Mouse (Mus musculus): ENCODE measurements around the gene Ntn1.

Gene Ntn1

DNA sequence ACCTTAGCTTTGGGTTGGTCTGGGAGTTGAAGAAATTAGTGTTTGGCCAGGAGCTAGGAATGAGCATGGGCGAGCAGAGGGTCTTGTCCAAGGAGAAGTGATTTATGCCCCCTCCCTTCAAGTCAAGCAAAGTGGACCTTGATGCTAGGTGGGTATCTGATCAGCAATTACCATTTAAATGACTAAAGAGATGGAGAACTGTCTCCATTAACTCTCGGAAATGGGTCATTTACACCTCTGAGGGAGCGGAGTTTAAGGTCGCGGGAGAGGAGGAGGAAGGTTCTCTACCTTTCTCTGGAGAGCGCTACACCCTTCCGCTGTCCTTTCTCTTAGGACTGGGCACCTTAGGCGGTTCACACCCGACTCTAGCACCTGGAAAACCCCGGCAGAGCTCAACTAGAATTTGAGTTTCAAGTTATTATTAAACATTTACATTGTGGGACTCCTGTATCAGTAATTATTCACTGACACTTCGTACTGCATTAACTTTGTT, at the start of gene Ntn1:
Gene Ntn1, minus strand, starts transcription at position 97 of the 493 bp plus-strand sequence.
- no peak for DNase-seq (ENCODE audit: low spot score)

DNA sequence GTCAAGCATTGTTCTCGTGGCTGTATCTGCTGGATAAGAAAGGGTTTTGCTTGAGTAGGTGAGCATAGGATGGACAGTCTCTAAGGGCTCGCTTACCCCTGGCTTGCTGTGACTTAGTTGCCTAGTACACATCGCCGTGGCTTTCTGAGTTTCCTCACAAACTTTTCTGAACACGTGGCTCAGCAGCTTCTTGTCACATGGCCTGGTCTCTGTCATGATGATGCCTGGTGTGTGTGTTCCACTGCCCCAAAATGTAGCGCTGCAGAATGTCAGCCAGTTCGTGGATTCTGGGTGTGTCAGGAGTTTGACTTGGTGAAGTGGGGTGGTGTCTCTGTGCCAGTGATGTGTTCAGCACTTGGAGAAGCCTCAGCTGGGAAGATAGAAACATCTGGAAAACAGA, 47.7 kb upstream of the Ntn1 start:
- DNase-seq (ENCODE audit: low spot score) = no peak

DNA sequence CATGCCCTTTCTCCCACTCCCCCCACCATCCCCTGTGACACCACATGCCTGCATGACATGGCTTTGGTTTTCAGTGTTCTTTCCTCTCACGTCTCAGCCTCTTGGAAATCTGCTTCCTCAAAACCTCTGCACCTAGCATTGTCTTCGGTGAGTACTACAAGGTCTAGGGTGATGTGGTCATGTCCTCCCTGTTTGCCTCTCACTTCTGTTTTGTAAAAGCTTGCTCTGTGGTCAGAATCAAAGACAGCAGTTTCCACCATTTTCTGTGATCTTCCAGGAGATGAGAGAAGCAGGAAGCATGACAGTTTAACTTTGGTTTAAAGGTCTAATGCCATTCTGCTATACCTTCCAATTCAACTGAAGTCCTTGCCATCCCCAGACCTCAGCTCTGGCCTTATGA, 46.6 kb upstream of the Ntn1 start:
- no peak for DNase-seq (ENCODE audit: low spot score)

DNA sequence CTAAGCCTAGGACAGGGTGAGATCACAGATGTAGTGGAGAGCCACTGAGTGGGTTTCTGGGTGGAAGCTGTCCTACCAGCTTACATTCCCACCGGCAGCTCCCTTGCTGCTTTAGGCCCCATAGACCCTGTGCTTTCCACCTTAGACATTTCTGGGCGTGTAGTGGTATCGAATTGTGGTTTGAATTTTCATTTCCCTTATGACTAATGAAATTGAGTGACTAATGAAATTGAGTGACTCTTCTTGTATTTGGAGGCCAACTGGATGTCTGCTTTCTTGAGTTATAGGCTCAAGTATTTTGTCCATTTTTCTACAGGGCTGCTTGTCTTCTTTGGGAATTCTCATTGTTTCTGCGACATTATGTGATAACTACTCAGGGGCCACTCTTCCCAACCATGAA, 45.9 kb upstream of the Ntn1 start:
- no peak for DNase-seq (ENCODE audit: low spot score)

DNA sequence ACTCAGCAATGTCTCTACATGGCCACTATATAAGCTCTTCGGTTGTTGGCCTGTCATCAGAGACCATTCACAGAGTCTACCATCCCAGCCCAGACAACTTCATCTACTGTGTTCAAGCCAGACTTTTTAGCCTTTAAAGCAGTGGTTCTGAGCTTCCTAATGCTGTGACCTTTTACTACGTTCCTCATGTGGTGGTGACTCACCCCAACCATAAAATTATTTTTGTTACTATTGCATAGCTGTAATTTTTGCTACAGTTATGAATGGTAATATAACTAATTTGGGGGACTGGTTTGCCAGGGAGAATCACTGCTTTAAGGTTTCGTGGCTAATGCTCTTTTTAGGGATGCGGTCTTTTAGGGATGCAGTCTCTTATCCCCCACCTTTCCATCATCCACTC, 45.3 kb upstream of the Ntn1 start:
- no peak for DNase-seq (ENCODE audit: low spot score)

DNA sequence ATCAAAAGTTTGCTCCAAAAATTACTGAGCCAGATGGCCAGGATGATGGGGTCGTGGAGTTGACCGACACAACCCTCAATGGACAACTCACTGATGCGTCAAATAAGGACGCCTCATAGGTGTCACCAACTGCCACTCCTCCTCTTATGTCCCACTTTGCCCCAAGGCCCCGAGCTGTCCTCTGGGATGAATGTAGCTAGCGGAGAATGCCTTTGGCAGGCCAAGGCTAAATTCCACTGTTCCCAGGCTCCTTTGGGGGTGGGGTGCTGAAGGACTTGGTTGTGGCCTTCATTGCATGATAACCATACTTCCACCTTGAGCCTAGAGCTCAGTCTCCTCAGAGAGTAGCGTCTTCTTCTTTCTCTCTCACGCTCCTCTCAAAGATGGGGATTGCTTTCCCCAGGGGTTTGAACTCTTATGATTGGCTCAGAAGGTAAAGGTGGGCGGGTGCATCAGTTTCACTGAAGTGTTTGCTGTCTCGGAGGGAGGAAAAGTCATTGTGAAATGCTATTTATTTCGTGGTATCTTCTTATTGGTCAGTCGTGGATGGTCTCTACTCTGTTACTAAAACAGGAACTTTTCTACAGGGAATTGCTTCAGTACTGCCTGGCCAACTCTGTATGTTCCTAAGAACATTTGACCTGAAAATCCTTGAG, 42.5 kb upstream of the Ntn1 start:
- DNase-seq (ENCODE audit: low spot score) = no peak

DNA sequence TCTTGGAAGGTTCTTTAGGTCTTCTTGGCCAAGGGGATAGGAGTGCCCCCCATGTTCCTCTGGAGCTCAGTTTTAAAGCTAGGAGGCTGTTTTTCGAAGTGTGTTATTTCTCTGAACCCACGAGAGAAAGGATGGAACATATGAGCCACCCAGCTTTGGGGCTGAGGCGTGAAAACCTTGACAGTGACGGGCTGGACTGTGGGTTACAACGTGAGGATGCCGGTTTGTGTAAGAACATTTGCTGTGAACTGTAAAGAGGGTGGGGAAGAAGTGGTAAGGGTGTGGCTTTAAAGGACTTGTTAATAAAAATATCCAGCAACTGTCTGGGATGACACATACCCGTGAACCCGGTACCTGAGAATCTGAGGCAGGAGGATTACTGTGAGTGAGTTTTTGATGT, 41.7 kb upstream of the Ntn1 start:
- DNase-seq (ENCODE audit: low spot score) = no peak

DNA sequence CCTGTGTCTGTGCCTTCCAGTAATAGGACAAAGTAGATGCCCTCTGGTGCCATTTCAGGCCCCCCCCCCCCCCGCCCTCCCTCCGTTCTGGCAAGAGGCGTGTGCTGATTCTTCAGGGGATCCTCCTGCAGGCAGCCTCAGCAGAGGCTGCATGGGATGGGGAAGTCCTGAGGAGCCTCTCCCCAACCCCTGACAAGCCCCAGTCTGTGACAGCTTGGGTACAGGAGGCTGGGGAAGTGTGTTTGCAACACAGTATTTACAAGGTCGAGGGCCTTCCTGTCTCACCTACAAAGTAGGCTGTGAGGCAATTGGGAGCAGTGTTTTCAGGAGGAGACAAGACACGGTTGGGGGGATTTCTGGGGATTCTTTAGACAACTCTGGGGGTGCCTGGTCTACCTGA, 40.3 kb upstream of the Ntn1 start:
- no peak for DNase-seq (ENCODE audit: low spot score)

DNA sequence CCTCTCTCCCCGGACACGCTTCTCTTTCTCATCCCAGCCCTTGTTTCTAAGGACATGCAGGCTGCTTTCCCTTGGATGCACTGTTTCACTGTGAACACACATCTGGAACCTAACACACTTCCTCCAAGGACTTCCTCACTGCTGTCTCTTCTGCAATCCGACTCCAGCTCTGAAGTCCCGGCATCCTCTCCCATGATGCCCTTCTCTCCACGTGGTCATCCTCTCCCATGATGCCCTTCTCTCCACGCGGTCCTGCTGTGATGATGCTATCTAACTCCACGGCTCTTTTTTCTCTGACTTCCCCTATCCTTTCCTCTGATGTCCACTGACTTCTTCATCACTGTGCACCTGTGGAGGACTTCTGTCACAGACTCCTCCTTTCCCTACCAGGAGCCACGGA, 39.5 kb upstream of the Ntn1 start:
- no peak for DNase-seq (ENCODE audit: low spot score)

DNA sequence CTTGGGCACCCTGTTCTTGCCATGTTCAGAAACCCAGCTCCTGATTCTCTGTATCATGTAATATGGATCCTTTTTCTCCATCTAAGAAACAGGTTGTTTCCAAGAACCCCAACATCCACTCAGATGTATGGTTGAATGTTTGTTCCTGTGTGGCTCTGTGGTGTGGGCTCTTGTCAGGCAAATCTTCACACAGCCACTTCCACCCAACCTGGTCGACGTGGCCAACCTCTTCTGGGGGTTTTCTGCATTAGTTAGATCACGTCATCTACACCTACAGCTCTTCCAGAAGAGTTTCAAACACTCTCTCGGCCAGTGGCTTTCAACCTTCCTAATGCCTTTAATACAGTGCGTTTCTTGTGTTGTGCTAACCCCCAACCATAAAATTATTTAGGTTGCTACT, 35.8 kb upstream of the Ntn1 start:
- DNase-seq (ENCODE audit: low spot score) = no peak

DNA sequence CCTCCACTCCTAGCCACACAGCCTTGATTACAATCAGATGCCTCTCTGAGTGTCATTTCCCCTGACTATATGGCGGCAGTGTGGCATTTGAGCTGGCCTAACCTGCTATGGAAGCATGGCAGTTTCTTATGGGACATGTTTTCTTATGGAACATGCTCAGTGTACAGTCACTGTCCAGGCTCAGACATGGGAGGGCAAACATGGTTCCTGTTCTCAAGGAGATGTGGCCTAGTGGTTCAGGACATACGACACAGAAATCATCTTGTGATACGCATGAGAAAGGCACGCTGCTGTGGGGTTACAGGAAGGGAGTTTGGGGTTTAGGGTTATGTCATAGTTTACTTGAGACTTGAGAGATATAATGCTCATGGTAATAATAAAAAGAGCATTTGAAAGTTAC, 35.0 kb upstream of the Ntn1 start:
- no peak for DNase-seq (ENCODE audit: low spot score)

DNA sequence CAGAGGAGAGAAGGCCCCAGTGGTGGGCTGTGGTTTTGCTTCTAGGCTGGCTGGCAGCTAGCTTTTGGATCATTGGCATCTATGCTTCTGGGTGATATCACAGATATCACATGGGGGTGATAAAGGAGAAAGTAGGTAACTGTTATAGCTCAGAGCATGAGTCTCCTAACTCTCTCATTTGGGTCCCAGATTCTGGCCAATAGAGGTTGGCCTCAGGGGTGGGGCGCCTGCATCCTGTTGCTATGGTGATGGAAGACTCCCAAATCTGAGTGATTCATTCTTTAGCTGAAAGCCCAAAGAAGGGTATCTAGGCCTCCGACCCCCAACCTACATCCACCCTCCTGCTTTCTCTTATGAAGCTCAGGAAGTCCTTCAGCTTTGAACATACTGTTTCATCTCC, 34.1 kb upstream of the Ntn1 start:
- no peak for DNase-seq (ENCODE audit: low spot score)

DNA sequence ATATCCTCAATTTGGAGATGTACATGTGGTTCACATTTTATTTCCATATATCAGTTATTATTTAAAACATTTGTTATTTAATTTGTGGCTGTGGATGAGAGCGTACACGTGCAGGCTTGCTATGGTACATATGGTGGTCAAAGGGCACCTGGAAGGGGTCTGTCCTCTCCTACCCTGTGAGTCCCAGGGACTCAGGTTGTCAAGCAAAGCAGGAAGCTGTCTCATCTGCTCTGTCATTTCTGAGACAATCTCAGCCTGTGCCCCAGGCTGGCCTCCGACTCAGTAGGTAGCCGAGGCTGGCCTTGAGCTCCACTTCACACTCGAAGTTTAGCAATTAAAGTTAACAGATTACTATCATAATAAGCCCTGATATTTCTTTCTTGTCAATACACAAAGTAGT, 32.9 kb upstream of the Ntn1 start:
- no peak for DNase-seq (ENCODE audit: low spot score)

DNA sequence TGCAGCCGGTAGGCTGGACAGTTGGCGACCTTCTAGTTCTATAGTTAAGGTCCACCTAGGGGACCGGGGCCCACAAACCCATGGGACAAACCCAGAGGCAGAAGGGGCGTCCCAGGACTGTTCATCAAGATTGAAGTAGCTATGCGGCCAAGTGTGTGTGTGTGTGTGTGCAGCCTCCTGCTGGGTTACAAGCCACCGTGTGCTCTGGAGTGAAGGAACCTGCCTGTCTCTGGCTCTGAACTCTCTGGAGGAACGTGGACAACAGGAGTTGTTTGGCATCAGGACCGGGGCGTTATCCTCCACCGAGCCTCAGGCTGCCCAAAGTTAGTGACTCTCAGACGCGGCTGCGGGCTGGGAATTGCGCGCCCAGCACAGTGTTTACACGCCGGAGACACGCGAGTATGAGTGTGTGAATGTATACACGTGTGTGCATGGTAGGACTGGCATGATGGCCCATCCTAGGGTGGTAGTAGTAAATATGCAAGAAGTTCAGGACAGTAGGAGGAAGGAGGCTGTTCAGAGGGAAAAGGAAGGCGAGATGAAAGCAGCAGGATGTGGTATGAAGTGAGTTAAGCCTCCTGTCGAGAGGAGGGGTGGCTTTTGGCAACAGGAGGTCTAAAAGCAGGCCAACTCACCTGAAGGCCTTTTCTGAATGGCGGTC, 31.9 kb upstream of the Ntn1 start:
- no peak for DNase-seq (ENCODE audit: low spot score)

DNA sequence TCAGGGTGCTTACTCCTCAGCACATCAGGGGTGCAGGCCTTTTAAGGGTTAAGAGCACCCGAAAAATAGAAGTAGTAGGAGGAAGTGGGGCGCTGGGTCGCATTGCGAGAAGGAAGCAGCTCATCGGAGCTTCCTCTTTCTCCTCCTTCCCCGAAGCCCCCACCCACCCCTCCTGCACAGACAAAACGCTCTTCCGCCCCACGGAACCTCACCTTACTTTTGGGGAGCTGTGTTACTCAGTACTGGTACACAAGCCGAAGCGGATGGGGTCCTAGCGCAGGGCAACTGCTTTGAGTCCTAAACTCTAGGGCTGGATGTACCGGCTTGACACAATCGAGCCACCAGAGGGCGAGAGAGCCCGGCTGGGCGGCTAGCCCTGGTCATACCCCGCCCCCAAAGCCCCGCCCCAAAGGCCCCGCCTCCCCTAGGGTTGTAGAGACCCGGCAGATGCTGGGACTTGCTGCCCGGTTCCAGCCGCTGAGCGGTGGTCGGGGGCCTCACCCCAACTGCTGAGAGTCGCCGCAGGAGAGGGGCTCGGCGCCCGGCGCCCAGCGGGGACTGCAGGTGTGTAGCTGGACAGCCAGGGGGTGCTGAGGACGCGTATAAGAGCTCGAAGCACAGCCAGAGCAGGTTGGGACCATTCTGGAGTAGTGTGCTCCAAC, 31.2 kb upstream of the Ntn1 start, which contains the start of gene Pik3r5:
Gene Pik3r5, plus strand, starts transcription at position 423 of the 662 bp plus-strand sequence.
- peak; percentile 94 for DNase-seq (ENCODE audit: low spot score)

DNA sequence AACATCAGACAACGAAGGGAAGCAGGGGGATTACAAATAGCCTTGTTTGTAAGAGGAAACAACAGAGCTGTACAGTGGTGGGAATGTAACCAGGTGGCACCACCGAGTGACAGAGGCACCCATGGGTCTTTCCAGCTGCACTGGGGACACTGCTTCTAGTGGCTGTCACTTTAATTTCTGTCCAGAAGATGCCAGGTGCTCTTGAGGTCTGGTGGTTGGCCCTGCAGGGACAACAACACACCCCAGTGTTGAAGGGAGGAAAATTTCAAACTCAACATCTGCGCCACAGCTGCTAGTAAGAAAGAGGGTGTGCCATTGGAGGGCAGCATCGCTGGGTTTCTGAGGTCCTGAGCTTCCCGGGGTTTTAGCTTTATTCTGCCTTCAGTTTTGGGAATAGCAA, 30.0 kb upstream of the Ntn1 start:
- no peak for DNase-seq (ENCODE audit: low spot score)

DNA sequence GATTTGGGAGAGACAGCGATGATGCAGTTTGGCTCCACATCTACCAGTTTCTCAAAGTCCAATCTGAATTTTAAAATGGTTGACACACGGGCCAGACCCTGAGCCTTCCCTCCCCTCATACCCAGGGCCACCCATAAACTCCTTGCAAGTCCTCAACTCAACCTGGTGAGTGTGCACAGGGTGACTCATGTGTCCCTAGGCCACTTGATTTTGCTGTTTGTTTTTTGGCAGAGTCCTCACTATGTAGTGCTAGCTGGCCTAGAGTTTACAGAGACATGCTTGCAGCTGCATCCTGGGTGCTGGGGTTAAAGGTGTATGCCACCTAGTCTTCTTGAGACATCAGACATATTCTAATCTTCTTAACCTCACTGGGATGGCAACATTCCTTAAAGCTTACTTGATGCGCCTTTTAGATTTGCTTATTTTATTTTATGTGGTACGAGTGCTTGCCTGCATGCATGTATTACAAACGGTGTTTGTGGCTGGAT, 26.5 kb upstream of the Ntn1 start:
- DNase-seq (ENCODE audit: low spot score) = no peak

DNA sequence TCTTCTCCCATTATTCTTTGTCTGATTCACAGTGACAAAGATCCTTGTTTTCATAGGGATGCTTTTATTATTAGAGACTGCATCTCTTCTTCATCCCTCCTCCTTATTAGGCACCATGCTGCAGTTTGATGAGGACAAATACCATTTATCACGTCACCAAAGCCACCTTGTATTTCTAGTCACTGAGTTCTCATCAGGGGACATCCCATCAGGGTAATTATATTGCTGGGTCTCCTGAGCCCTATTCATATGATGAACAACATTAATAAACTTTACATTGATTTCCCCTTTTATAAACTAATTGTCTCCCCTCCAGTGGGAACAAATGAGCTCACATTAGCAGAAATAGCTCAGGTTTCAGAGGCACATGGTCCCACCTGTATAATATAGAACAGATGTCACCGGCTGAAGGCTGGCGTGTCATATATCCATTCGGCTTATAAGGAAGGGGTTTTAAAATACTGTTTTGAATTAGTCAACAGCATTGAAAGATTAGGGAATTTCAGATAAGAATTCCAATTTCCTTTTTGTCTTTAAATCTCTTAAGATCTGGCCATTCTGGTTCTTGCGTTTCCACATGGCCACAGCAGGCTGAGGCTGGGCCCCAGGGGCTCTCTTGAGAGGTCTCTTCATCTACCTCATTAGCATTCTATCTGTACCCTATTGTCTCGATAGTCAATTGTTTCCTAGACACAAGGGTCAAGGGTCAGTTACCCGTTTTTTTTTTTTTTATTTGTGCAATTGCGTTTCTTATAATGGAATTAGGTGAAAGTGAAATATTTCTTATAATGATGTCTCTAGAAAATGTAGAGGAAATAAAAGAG, 25.1 kb upstream of the Ntn1 start:
- peak; percentile 59 for DNase-seq (ENCODE audit: low spot score)

DNA sequence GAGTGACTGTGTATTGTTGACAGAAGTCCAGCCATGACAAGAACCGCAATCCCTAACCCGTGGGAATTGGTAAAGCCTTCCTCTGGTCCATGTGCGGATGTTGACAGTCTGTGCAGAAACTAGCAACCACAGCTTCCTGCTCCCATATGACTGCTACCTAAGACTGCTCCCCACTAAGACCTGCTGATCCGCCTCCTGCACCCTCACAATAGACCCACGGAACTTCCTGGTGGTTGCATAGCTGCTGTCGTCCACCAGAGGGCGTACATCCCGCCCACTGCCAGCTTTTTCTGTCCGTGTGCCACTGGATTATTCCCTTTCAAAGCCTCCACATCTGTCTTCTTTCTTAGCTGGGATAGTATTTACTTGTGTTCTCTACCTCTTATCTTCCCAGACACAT, 17.2 kb upstream of the Ntn1 start:
- DNase-seq (ENCODE audit: low spot score) = peak; percentile 71

DNA sequence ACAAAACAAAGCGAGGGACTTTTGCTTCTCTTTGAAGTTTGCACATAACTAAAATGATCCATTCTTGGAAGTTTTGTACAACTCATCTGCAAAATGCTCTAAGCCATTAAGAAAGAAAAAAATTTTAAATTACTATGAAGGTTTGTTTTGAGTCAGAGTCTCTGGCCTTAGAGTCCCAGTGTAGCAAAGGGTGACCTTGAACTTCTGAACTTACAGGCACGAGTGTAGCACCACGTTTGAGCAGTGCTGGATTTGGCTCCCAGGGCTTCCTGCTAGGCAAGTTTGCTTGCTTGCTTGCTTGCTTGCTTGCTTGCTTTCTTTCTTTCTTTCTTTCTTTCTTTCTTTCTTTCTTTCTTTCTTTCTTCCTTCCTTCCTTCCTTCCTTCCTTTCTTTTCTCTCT, 16.4 kb upstream of the Ntn1 start:
- no peak for DNase-seq (ENCODE audit: low spot score)

DNA sequence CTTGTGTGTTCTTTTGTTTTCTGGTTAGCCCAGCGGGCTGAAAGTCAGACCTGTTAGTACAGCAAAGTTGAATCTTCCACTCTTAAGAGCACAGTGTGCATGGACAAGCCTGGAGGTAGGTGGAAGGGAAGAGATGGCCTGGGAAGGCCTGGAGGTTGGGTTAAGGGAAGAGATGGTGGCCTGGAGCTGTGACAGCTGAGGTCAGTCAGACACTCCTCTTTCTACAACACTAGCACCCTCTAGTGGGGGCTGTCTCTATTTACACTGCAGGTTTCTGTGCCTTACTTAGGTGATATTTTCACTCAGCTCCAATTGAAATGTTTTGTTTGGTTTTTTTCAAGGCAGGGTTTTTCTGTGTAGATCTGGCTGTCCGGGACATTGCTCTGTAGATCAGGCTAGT, 7.5 kb upstream of the Ntn1 start:
- DNase-seq (ENCODE audit: low spot score) = peak; percentile 93

DNA sequence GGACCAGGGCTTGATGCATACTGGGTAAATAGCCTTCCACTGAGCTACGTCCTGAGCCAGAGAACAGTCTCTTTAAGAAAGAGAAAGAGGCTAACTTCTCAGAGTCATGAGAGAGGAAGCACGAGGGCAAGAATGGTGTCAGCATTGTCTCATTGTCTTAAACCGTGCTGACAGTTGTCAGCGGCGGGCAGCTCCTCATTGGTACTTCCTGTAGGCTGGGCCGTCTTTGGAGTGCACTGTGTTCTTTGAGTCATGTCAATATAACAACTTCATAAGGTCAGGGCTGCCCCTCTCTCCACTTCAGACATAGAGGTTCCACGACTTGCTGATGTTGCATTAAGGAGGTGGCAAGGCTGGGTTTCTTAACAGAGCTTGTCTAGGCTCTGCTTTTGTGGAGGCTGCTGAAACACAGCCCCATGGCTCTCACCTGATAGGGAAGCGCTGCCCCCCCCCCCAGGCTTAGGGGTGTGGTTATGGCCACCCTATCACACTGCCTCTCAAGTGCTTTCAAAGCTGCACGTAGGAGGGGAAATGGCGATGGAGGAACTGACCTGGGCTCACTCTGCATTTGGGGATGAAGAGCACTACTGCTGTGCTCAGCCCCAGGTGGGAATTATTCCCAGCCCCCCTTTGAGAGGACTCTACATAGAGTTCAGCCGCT, 6.8 kb upstream of the Ntn1 start:
- DNase-seq (ENCODE audit: low spot score) = no peak
